Mouse (Mus musculus) cerebellum, adult 8-10 months (tissue): ENCODE measurements around the gene Ocel1.

Experiments used
- DNase-seq: peaks from one replicate; pipeline ENCODE4 v3.0.0; 2022

Ocel1 gene

DNA sequence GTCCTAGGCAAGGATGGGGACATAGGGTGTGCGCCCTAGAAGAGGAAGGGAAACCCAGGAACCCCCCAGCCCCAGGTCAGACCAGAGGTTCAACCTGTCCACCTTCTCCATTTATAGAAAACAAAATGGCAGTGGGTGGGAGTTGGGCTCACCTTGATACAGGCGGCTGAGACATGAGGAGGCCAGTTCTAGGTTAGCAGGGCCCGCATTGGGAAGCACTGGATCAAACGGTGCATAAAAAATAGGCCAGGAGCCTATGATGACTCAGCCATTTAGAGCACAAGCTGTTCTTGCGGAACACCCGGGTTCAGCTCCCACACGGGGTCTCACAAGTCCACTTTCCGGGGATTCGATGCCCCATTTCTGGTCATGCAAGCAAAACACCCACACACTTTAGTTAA lies 33.9 kb downstream of the Ocel1 start:
- DNase-seq = peak; percentile 23

DNA sequence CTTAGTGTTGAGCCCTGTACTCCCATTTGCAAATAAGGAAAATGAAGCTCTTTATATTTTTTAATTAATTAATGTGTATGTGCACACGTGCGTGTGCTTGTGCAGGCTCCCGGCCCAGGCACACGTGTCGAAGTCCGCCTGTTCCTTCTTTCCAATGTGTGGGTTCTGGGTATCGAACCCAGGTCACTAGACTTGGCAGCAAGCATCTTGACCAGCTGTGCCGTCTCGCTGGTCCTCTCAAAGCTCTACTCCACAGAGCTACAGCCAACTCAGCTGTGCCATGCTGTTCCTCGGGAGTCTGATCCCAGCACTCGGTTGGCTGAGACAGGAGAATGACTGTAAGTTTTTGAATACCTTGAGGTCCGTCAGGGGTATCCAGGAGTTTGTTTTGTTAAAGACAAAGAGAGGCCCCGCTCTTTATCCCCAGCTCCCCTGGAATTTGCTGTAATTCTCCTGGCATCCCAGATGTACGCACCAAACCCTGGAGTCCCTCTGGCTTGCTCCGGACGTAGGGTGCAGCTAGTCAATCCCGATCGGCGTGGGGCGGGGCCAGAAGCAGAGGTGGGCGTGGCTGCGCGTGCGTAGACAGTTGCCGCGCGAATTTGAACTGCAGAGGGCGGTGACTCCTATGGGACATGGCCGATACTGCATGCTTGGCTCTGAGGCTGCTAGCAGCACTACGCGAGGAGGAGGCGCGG lies 34.5 kb downstream of the Ocel1 start, which contains the start of gene Ankle1:
Gene Ankle1, plus strand, starts transcription at position 610 of the 698 bp plus-strand sequence.
- peak; percentile 95 for DNase-seq

DNA sequence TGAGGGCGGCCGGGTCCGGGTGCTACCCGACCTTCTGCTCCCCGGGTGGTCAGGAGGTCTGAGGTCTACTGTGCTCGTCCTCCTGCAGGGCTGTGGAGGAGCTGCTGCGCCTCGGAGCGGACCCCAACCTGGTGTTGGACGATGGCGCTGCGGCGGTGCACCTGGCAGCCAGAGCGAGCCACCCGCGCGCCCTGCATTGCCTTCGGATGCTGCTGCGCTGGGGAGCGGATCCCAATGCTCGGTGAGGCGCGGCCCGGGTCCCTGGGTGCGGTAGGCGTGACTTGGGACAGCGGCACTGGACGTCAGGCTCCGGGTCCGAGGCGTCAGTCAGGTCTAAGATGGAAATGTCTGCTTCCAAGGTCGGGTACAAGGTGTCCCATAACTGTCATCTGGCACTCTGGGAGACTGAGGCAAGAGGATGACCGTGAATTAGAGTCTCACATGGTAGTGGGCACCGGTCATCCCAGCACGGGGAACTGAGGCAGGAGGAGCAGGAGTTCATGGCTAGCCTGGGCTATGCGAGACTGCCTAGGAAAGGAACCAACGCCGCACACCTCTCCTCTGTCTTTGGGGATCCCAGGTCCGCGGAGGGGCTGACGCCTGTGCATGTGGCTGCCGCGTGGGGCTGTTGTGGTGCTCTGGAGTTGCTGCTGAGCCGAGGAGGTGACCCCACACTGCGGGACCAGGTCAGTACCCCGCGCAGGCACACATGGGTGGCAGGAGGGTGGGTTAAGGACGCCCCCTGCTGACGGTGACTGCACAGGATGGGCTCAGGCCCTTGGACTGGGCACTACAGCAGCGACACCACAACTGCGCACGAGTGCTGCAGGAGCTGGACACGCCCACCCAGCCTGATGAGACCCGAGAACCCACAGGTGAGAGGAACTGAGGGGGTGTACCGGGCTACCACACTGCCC lies 35.3 kb downstream of the Ocel1 start:
- peak; percentile 47 for DNase-seq

DNA sequence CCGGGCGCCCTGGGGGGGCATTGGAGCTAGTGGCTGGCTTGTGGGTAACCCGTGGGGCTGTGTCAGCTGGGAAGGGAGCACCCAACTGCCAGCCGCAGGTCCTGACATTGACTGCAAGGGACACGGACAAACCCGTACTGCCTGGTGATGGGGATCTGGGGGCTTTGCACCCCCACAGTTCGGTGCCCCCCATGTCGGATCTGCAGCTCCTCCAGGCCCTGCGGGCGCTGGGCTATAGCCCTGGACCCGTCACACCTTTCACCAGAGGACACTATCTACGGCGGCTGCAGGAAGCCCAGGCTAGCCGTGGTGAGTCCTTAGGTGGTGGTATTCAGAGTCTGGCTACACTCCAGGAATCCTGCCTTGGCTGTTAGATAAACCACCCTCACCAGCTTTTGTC lies 36.3 kb downstream of the Ocel1 start:
- DNase-seq = peak; percentile 2

DNA sequence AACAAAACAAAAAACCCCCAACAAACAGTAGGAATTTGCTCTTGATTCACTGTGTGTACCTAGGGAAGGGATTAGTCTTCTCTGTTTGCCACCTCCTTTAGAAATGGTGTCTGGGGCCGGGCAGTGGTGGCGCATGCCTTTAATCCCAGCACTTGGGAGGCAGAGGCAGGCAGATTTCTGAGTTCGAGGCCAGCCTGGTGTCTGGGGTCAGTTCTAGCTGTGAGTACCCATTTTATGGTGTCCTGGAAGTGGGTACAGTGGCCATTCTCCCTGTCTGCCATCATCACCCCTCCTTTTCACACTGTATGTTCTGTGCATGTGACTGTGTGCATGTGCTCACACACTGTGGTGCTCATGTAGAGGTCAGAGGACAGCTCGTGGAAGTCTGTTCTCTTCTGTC lies 37.1 kb downstream of the Ocel1 start:
- DNase-seq = peak; percentile 2

DNA sequence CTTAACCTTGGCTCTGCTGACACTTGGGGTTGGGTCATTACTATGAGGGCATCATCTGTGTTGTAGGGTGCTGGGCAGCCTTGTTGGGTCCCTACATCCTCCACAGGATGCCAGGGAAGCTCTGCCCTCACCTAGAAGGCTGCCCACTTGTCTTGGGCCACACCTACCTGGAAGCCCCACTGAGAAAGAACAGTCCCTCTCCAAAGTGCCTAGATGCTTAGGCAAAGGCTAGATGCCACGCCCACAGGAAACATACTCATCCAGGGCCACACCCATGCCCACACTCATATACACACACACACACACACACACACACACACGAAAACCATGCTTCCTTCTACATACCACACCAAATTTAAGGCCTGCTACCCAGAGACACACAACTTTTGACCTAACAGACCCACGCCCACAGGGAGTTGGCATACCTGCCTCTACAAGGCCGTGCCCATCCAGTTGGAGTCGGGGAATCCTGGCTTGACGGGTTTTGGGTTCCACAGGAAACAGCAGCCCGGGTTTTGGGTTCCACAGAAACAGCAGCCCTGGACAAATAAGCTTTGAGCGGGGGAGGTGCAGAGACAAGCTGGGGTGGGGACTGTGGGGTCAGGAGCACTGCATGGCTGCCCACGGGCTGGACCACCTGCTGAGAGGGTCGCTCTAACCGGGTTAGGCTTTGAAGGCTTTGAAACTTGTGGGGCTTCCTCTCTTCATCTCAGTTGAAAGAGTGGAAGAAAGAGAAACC lies 40.6 kb downstream of the Ocel1 start:
- no peak for DNase-seq

DNA sequence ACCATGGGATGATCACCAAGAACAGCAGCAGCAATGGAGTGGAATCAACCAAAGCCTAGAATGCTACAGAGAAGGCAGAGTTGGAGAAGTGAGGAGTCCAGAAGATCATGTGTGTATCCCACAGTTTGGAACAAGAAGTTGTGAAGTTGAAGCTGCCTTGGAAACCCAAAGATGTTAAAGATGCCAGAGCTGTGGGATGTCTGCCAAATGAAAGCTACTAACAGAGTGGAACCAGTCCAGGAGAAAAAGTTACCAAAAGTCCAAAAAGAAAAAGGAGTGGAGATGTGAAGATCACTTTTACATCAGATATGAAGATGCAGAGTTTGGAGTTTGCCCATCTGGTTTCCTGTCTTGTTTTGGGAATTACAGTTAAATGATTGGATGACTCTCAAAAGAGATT lies 51.0 kb downstream of the Ocel1 start:
- no peak for DNase-seq
